Mouse (Mus musculus): Measurements from ENCODE around the gene Prkar1a. TPM values are rescaled to one million over a fixed set of nuclear protein-coding genes. Genes with fewer than 3 reads are reported as not detected.
A peak's percentile ranks its signal among the peaks of the same experiment; 100 is the strongest.

Prkar1a gene
- polyA plus RNA-seq, 1 experiment from 2014 or later = 475 TPM

DNA sequence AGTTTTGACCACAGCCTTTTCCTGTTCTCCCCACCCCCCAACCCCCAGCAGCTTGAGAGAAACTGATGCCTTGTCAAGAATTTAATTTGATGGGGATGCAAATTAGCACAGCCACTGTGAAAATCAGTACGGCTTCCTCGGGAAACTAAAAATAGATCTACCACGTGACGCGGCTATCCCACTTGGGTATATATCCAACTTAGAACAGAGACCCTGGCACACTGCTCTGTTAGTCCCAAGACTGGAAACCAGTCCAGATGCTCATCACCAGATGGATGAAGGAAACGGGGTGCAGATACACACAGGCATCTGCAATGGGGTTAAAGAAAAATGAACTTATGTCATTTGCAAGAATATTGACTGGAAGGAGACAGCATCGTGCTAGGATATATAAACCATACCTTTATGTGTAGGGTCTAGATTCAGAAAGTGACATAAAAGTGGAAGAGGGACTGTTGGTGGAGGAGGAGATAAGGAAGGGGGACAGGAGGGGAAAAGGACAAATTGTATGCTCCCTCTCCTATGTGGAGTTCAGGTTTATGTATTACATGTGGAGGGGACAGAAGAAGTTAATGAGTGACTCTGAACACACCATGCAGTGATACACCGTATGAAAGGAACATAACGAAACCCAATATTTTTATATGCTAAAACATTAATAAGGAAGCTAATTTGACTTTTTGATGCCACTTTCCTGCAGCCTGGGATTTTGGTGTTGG lies 56.3 kb downstream of the Prkar1a start:
- no peaks in the 10 kb centered on the region; the same call in none of the 2 replicates for H3K4me1 ChIP-seq (ENCODE audit: control insufficient read depth, insufficient read depth, low read depth, low read length)
- no peaks in the 10 kb centered on the region for H3K9me3 ChIP-seq (ENCODE audit: control insufficient read depth, low read length)
- no peaks in the 10 kb centered on the region for H3K27me3 ChIP-seq (replicated peaks; ENCODE audit: control insufficient read depth, insufficient read depth, low read length)
- ATAC-seq = peak; percentile 58; the same call in 1 of the 2 replicates
- WGBS = 63% methylated on average over 9 of the region's 9 CpGs
- H3K4me2 ChIP-seq (ENCODE audit: low read length) = no peak overlapping the region
- H3K27ac ChIP-seq (ENCODE audit: low read depth, low read length) = no peak overlapping the region
- H3K9ac ChIP-seq (ENCODE audit: low read depth, low read length) = no peak overlapping the region
- no peak overlapping the region for H3K4me3 ChIP-seq (ENCODE audit: low read length)
- H3K36me3 ChIP-seq (ENCODE audit: control insufficient read depth, insufficient read depth, low read length) = no peaks in the 10 kb centered on the region

- H3K27me3 ChIP-seq (replicated peaks; ENCODE audit: control insufficient read depth, insufficient read depth, low read length) = no peaks in the 10 kb centered on the region
- H3K4me3 ChIP-seq (ENCODE audit: low read length) = no peak overlapping the region
- no peak overlapping the region for H3K27ac ChIP-seq (ENCODE audit: low read depth, low read length)
- H3K9ac ChIP-seq (ENCODE audit: low read depth, low read length) = no peak overlapping the region
- 75% methylated on average over 9 of the region's 9 CpGs for WGBS
- no peaks in the 10 kb centered on the region for H3K9me3 ChIP-seq (ENCODE audit: control insufficient read depth, low read length)
- no peak overlapping the region for H3K4me2 ChIP-seq (ENCODE audit: low read length)
- H3K36me3 ChIP-seq (ENCODE audit: control insufficient read depth, insufficient read depth, low read length) = no peaks in the 10 kb centered on the region
- no peak for ATAC-seq
- H3K4me1 ChIP-seq (ENCODE audit: control insufficient read depth, insufficient read depth, low read depth, low read length) = no peaks in the 10 kb centered on the region; the same call in 1 of the 2 replicates
Observed at GRCm38 (mm10) chr11:109706055-109706412, 56.8 kb downstream of the Prkar1a start.

GRCm38 (mm10) chr11:109706586-109706985 lies 57.4 kb downstream of the Prkar1a start:
- H3K4me2 ChIP-seq (ENCODE audit: low read length) = no peak overlapping the region
- H3K27ac ChIP-seq (ENCODE audit: low read depth, low read length) = no peak overlapping the region
- ATAC-seq = no peak
- H3K9ac ChIP-seq (ENCODE audit: low read depth, low read length) = no peak overlapping the region
- H3K4me1 ChIP-seq (ENCODE audit: control insufficient read depth, insufficient read depth, low read depth, low read length) = no peaks in the 10 kb centered on the region; the same call in 1 of the 2 replicates
- H3K4me3 ChIP-seq (ENCODE audit: low read length) = no peak overlapping the region
- H3K9me3 ChIP-seq (ENCODE audit: control insufficient read depth, low read length) = no peaks in the 10 kb centered on the region
- H3K27me3 ChIP-seq (replicated peaks; ENCODE audit: control insufficient read depth, insufficient read depth, low read length) = no peaks in the 10 kb centered on the region
- H3K36me3 ChIP-seq (ENCODE audit: control insufficient read depth, insufficient read depth, low read length) = no peaks in the 10 kb centered on the region
- 82% methylated on average over 4 of the region's 4 CpGs for WGBS

DNA sequence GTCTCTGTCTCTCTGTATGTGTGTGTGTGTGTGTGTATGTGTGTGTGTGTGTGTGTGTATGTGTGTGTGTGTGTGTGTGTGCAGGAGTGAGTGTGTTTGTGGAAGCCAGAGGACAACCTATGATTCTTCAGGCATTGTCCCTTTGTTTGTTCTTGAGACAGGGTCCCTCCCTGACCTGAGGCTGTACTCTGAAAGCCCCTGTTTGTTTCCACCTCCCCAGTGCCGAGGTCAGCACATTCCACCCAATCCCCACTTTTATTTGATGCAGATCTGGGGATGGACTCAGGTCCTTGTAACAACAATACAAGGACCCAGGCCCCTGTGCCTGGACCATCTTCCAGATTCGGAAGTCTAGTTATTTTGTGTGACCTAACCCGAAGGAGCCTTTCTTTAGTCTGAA lies 58.2 kb downstream of the Prkar1a start:
- Histone ChIP-seq H3K9me3 (ENCODE audit: control insufficient read depth, low read length) (no peaks in the 10 kb centered on the region), H3K27ac (ENCODE audit: low read depth, low read length) (no peak overlapping the region), H3K4me2 (ENCODE audit: low read length) (no peak overlapping the region), H3K4me1 (ENCODE audit: control insufficient read depth, insufficient read depth, low read depth, low read length) (no peaks in the 10 kb centered on the region; the same call in 1 of the 2 replicates), H3K9ac (ENCODE audit: low read depth, low read length) (no peak overlapping the region), H3K4me3 (ENCODE audit: low read length) (no peak overlapping the region), H3K36me3 (ENCODE audit: control insufficient read depth, insufficient read depth, low read length) (no peaks in the 10 kb centered on the region), H3K27me3 (replicated peaks; ENCODE audit: control insufficient read depth, insufficient read depth, low read length) (no peaks in the 10 kb centered on the region)
- 74% methylated on average over 3 of the region's 3 CpGs for WGBS
- ATAC-seq = no peak

DNA sequence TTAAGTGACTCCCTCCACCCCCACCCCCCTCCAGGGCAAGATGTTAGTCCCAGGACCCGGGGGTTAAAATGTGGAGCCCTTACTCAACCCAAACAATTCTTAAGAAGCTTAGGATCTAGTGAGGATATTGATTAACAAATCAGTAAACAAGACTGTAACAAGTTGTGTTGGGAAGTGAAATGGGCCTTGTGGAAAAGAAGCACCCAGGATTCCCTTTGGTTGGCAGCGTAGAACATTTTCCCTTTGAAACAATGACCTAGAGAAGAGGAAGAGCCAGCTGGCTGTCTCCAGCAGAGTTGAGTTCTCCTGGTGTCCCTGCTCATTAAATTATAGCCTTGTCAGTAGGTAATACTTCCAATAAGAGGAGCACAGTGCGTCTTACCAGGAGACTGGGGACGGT lies 59.6 kb downstream of the Prkar1a start:
- Histone ChIP-seq H3K4me3 (ENCODE audit: low read length) (no peak overlapping the region), H3K4me1 (ENCODE audit: control insufficient read depth, insufficient read depth, low read depth, low read length) (no peaks in the 10 kb centered on the region), H3K4me2 (ENCODE audit: low read length) (no peak overlapping the region), H3K36me3 (ENCODE audit: control insufficient read depth, insufficient read depth, low read length) (no peaks in the 10 kb centered on the region), H3K9me3 (ENCODE audit: control insufficient read depth, low read length) (no peaks in the 10 kb centered on the region), H3K9ac (ENCODE audit: low read depth, low read length) (no peak overlapping the region), H3K27ac (ENCODE audit: low read depth, low read length) (no peak overlapping the region), H3K27me3 (replicated peaks; ENCODE audit: control insufficient read depth, insufficient read depth, low read length) (no peaks in the 10 kb centered on the region)
- no peak for ATAC-seq
- 94% methylated on average over 4 of the region's 4 CpGs for WGBS

DNA sequence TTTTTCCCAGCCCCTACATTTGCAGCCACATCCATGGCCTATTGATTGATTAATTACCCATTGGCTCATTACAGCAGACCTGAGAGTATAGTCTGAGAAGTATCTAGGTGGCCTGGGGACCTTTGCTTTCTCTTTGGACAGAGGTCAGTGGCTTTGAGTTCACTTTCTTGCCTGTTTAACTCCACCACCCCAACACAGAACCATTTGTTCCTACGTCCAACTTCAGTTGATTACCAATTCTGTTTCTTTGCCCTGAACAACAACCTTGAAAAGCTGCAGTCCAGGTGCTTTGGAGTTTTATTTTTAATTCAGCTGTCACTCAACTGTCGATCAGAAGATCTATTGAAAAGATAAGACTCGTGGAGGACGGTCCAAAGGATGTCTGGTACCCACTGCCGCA lies 60.3 kb downstream of the Prkar1a start:
- whole genome bisulfite sequencing = 91% methylated on average over 5 of the region's 5 CpGs
- no peaks in the 10 kb centered on the region for H3K36me3 ChIP-seq (ENCODE audit: control insufficient read depth, insufficient read depth, low read length)
- no peak overlapping the region for H3K9ac ChIP-seq (ENCODE audit: low read depth, low read length)
- no peaks in the 10 kb centered on the region for H3K4me1 ChIP-seq (ENCODE audit: control insufficient read depth, insufficient read depth, low read depth, low read length)
- no peak overlapping the region for H3K4me3 ChIP-seq (ENCODE audit: low read length)
- no peak overlapping the region for H3K27ac ChIP-seq (ENCODE audit: low read depth, low read length)
- no peak overlapping the region for H3K4me2 ChIP-seq (ENCODE audit: low read length)
- no peaks in the 10 kb centered on the region for H3K27me3 ChIP-seq (replicated peaks; ENCODE audit: control insufficient read depth, insufficient read depth, low read length)
- no peaks in the 10 kb centered on the region for H3K9me3 ChIP-seq (ENCODE audit: control insufficient read depth, low read length)
- no peak for ATAC-seq

DNA sequence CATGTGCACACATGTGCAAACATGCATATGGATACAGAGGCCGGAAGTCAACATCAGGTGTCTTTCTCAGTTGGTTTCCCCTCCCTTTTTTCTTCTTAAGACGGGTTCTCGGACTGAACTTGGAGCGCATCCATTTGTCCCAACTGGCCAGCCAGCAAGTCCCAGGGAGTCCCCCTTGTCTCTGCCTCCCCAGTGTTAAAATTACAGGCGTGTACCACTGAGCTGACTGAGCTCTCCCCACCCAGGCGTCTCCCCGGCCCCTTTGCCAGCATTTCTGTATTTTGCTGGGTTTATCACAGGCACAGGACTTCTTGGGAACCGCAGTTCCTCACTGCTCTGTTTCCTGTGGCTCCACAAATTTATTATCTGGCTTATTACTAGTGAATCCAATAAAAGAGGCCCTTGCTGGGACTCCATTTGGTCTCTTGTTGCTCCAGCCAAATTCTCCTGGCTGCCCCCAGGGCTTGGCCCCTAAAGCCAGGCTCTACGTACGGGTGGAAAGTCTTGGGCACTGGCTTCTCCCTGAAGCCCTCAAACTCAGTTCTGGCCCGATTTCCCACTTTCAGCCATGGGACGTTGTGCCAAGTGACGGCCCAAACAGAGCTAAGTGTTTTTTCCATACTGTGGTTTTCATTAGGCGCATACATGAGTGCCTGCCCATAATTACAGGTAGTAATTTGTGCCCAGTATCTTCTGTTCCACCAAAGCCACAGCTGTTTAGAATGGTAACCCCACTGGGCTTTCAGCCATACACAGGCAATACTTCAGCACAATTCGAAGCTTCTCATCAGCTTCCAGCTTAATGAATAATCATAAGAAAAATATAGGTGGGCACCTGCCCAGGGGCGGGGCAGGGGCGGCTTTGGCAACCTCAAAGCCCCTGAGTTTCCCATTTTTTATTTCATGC lies 65.4 kb downstream of the Prkar1a start:
- Histone ChIP-seq H3K4me3 (ENCODE audit: low read length) (no peak overlapping the region), H3K36me3 (ENCODE audit: control insufficient read depth, insufficient read depth, low read length) (no peaks in the 10 kb centered on the region), H3K4me1 (ENCODE audit: control insufficient read depth, insufficient read depth, low read depth, low read length) (no peaks in the 10 kb centered on the region), H3K4me2 (ENCODE audit: low read length) (no peak overlapping the region), H3K9me3 (ENCODE audit: control insufficient read depth, low read length) (no peaks in the 10 kb centered on the region), H3K27me3 (replicated peaks; ENCODE audit: control insufficient read depth, insufficient read depth, low read length) (no peaks in the 10 kb centered on the region), H3K27ac (ENCODE audit: low read depth, low read length) (no peak overlapping the region), H3K9ac (ENCODE audit: low read depth, low read length) (no peak overlapping the region)
- ATAC-seq = no peak
- WGBS = 70% methylated on average over 17 of the region's 17 CpGs

GRCm38 (mm10) chr11:109715311-109715781 lies 66.1 kb downstream of the Prkar1a start:
- no peaks in the 10 kb centered on the region for H3K9me3 ChIP-seq (ENCODE audit: control insufficient read depth, low read length)
- H3K4me3 ChIP-seq (ENCODE audit: low read length) = no peak overlapping the region
- H3K27ac ChIP-seq (ENCODE audit: low read depth, low read length) = no peak overlapping the region
- no peaks in the 10 kb centered on the region for H3K36me3 ChIP-seq (ENCODE audit: control insufficient read depth, insufficient read depth, low read length)
- 87% methylated on average over 12 of the region's 12 CpGs for WGBS
- no peak overlapping the region for H3K9ac ChIP-seq (ENCODE audit: low read depth, low read length)
- no peak overlapping the region for H3K4me2 ChIP-seq (ENCODE audit: low read length)
- no peaks in the 10 kb centered on the region for H3K4me1 ChIP-seq (ENCODE audit: control insufficient read depth, insufficient read depth, low read depth, low read length)
- no peak for ATAC-seq
- H3K27me3 ChIP-seq (replicated peaks; ENCODE audit: control insufficient read depth, insufficient read depth, low read length) = no peaks in the 10 kb centered on the region

GRCm38 (mm10) chr11:109716981-109717380 lies 67.8 kb downstream of the Prkar1a start:
- Histone ChIP-seq H3K4me2 (ENCODE audit: low read length) (no peak overlapping the region), H3K27ac (ENCODE audit: low read depth, low read length) (no peak overlapping the region), H3K4me1 (ENCODE audit: control insufficient read depth, insufficient read depth, low read depth, low read length) (peaks cover 12% of the 10 kb centered on the region), H3K9ac (ENCODE audit: low read depth, low read length) (no peak overlapping the region), H3K4me3 (ENCODE audit: low read length) (no peak overlapping the region), H3K27me3 (replicated peaks; ENCODE audit: control insufficient read depth, insufficient read depth, low read length) (no peaks in the 10 kb centered on the region), H3K36me3 (ENCODE audit: control insufficient read depth, insufficient read depth, low read length) (no peaks in the 10 kb centered on the region), H3K9me3 (ENCODE audit: control insufficient read depth, low read length) (no peaks in the 10 kb centered on the region)
- no peak for ATAC-seq
- 67% methylated on average over 7 of the region's 7 CpGs for WGBS
